8 mouse cellular contexts compared by ENCODE assay signal in genomic region chr2:32628729-32629128, GRCm38 (mm10). TPM values are rescaled to one million over a fixed set of nuclear protein-coding genes. Genes with fewer than 3 reads are reported as not detected.
DNase-seq lines count a peak whose midpoint lies in the region; ATAC-seq and TF ChIP-seq lines count a peak whose summit lies in the region.
"Had no signal": no experiment of that assay in that cellular context is flagged by ENCODE, and none has a peak within 500 bp of the region (broad histone marks: within the 10 kb centered on the region; RNA-seq: fewer than 3 reads in every experiment).

No protein-coding gene starts in this region.

- 0 out of 2 replicates have a peak overlapping the region, but pooled peaks have one; percentile 3 for H3K4me2 ChIP-seq in hindbrain, embryonic 12.5 days (replicated peaks)
- H3K4me2 ChIP-seq in midbrain, postnatal 0 days (ENCODE audit: low read depth, low read length, poor library complexity, severe bottlenecking): peak overlapping the region; percentile 39; the same call in 1 of the 2 replicates

- TF ChIP-seq CTCF in bone marrow, adult 2 months (IDR thresholded peaks at IDR 0.05; ENCODE audit: control insufficient read depth, insufficient read depth, low read length): no peak
- no peak for TF ChIP-seq CTCF in midbrain, postnatal 0 days (IDR thresholded peaks at IDR 0.05)

- H3K9me3 ChIP-seq in hindbrain, embryonic 12.5 days (replicated peaks): no peaks in the 10 kb centered on the region
- H3K9me3 ChIP-seq in midbrain, postnatal 0 days (ENCODE audit: low read length): no peaks in the 10 kb centered on the region

- 55% methylated on average over 5 of the region's 5 CpGs for WGBS in bone marrow, adult 2 months
- 42% methylated on average over 5 of the region's 5 CpGs for WGBS in hindbrain, embryonic 12.5 days
- WGBS in midbrain, postnatal 0 days: 30% methylated on average over 5 of the region's 5 CpGs

- no peak overlapping the region for H3K4me3 ChIP-seq in bone marrow, adult 2 months (replicated peaks; ENCODE audit: control insufficient read depth, low read depth, low read length)
- H3K4me3 ChIP-seq in hindbrain, embryonic 12.5 days: no peak overlapping the region
- H3K4me3 ChIP-seq in midbrain, postnatal 0 days (ENCODE audit: low read depth, low read length): no peak overlapping the region; the same call in 1 of the 2 replicates

- intact Hi-C loops in left cerebral cortex, postnatal 14 days (cut with DNase I): no loop called here

- DNase-seq in MN1 (ENCODE audit: low spot score): peak; percentile 67
- peak; percentile 70 to 78 for DNase-seq in frontal cortex, postnatal 36 days (ENCODE audit: low spot score in 2 of 2)
- peak; percentile 69 for DNase-seq in left cerebral cortex, postnatal 14 days (ENCODE audit: low spot score in 2 of 2)
- peak; percentile 89 for DNase-seq in midbrain, postnatal 0 days (ENCODE audit: low spot score)

- no peak for ATAC-seq in hindbrain, embryonic 12.5 days (ENCODE audit: low FRiP score)
- peak; percentile 10; the same call in 1 of the 2 replicates for ATAC-seq in midbrain, postnatal 0 days (ENCODE audit: low FRiP score)
- no peak for ATAC-seq in megakaryocyte-erythroid progenitor cell, adult 5-6 weeks (replicated peaks; ENCODE audit: low FRiP score, low TSS enrichment, poor library complexity, severe bottlenecking)

- TF ChIP-seq POLR2A in bone marrow, adult 2 months (IDR thresholded peaks at IDR 0.05; ENCODE audit: borderline replicate concordance, control insufficient read depth, low read depth, low read length): peak; percentile 11; the same call in 1 of the 2 replicates

- H3K27me3 ChIP-seq in hindbrain, embryonic 12.5 days: no peaks in the 10 kb centered on the region; the same call in 1 of the 2 replicates
- H3K27me3 ChIP-seq in midbrain, postnatal 0 days (ENCODE audit: insufficient read depth, low read length): no peaks in the 10 kb centered on the region

- H3K27ac ChIP-seq in bone marrow, adult 2 months (ENCODE audit: control insufficient read depth, insufficient read depth, low read depth, low read length, poor library complexity): no peak overlapping the region
- peak overlapping the region; percentile 60; the same call in 1 of the 2 replicates for H3K27ac ChIP-seq in hindbrain, embryonic 12.5 days
- peak overlapping the region; percentile 44; the same call in 1 of the 2 replicates for H3K27ac ChIP-seq in midbrain, postnatal 0 days (ENCODE audit: low read depth, low read length)

- H3K9ac ChIP-seq in hindbrain, embryonic 12.5 days: peak overlapping the region; percentile 45
- 0 out of 2 replicates have a peak overlapping the region, but pooled peaks have one; percentile 29 for H3K9ac ChIP-seq in midbrain, postnatal 0 days (replicated peaks; ENCODE audit: low read length, poor library complexity, severe bottlenecking)

- H3K36me3 ChIP-seq in hindbrain, embryonic 12.5 days: no peaks in the 10 kb centered on the region
- peaks cover 5% of the 10 kb centered on the region; the same call in 1 of the 2 replicates for H3K36me3 ChIP-seq in midbrain, postnatal 0 days (ENCODE audit: insufficient read depth, low read length)

- peaks cover 1% of the 10 kb centered on the region; the same call in 1 of the 2 replicates for H3K4me1 ChIP-seq in bone marrow, adult 2 months (ENCODE audit: control insufficient read depth, insufficient read depth, low read length)
- peaks cover 61% of the 10 kb centered on the region for H3K4me1 ChIP-seq in hindbrain, embryonic 12.5 days
- H3K4me1 ChIP-seq in midbrain, postnatal 0 days (ENCODE audit: insufficient read depth, low read length): peaks cover 29% of the 10 kb centered on the region

RNA-seq across cellular contexts. Expression of gene Ak1, which starts 7.2 kb away (rescaled TPM):
- polyA plus RNA-seq in bone marrow, adult 2 months (2011; ENCODE audit: insufficient read depth, insufficient read length, low replicate concordance, missing spikeins): 4.0 and 9.1 TPM in 2 replicates
- polyA plus RNA-seq in hindbrain, embryonic 12.5 days (2016; fragmentation: Nextera tagmentation; extraction: Ambion mirVana): 40.4 and 43.2 TPM in 2 replicates
- total RNA-seq in left cerebral cortex, postnatal 14 days (2021): 100 to 1,000 TPM; 162 to 164 TPM
- 99.6 and 107 TPM in 2 replicates for total RNA-seq in midbrain, postnatal 0 days (2014; rRNA removed)
- polyA plus RNA-seq in midbrain, postnatal 0 days (2015; fragmentation: Nextera tagmentation; extraction: Ambion mirVana): 114 and 133 TPM in 2 replicates
- total RNA-seq in megakaryocyte-erythroid progenitor cell, adult 5-6 weeks (2014; fragmentation: Nextera tagmentation): 1.7 and 2.4 TPM in 2 replicates
- total RNA-seq in megakaryocyte-erythroid progenitor cell, adult 5-6 weeks (2017): 1.2 and 8.0 TPM in 2 replicates
- total RNA-seq: neutrophil, adult 5-6 weeks had no signal

RNA-seq across cellular contexts. Expression of gene Eng, which starts 17.7 kb away (rescaled TPM):
- 8.4 and 11.3 TPM in 2 replicates for polyA plus RNA-seq in bone marrow, adult 2 months (2011; ENCODE audit: insufficient read depth, insufficient read length, low replicate concordance, missing spikeins)
- polyA plus RNA-seq in hindbrain, embryonic 12.5 days (2016; fragmentation: Nextera tagmentation; extraction: Ambion mirVana): 31.6 and 32.1 TPM in 2 replicates
- total RNA-seq in left cerebral cortex, postnatal 14 days (2021): 10 to 100 TPM; 30.7 to 34.5 TPM
- 16.7 and 20.0 TPM in 2 replicates for total RNA-seq in midbrain, postnatal 0 days (2014; rRNA removed)
- 20.3 and 21.3 TPM in 2 replicates for polyA plus RNA-seq in midbrain, postnatal 0 days (2015; fragmentation: Nextera tagmentation; extraction: Ambion mirVana)
- 97.0 and 99.9 TPM in 2 replicates for total RNA-seq in megakaryocyte-erythroid progenitor cell, adult 5-6 weeks (2014; fragmentation: Nextera tagmentation)
- 10.8 and 21.3 TPM in 2 replicates for total RNA-seq in megakaryocyte-erythroid progenitor cell, adult 5-6 weeks (2017)
- total RNA-seq: neutrophil, adult 5-6 weeks had no signal

RNA-seq across cellular contexts. Expression of gene St6galnac6, which starts 29.2 kb away (rescaled TPM):
- polyA plus RNA-seq in bone marrow, adult 2 months (2011; ENCODE audit: insufficient read depth, insufficient read length, low replicate concordance, missing spikeins): 13.3 and 25.7 TPM in 2 replicates
- polyA plus RNA-seq in hindbrain, embryonic 12.5 days (2016; fragmentation: Nextera tagmentation; extraction: Ambion mirVana): 13.5 and 14.3 TPM in 2 replicates
- 100 to 1,000 TPM; 110 to 114 TPM for total RNA-seq in left cerebral cortex, postnatal 14 days (2021)
- total RNA-seq in midbrain, postnatal 0 days (2014; rRNA removed): 113 and 166 TPM in 2 replicates
- polyA plus RNA-seq in midbrain, postnatal 0 days (2015; fragmentation: Nextera tagmentation; extraction: Ambion mirVana): 42.1 and 45.2 TPM in 2 replicates
- 13.8 and 19.1 TPM in 2 replicates for total RNA-seq in megakaryocyte-erythroid progenitor cell, adult 5-6 weeks (2014; fragmentation: Nextera tagmentation)
- total RNA-seq in megakaryocyte-erythroid progenitor cell, adult 5-6 weeks (2017): 6.5 and 12.9 TPM in 2 replicates

RNA-seq across cellular contexts. Expression of gene St6galnac4, which starts 41.8 kb away (rescaled TPM):
- polyA plus RNA-seq in bone marrow, adult 2 months (2011; ENCODE audit: insufficient read depth, insufficient read length, low replicate concordance, missing spikeins): 8.6 and 18.7 TPM in 2 replicates
- 21.5 and 22.9 TPM in 2 replicates for polyA plus RNA-seq in hindbrain, embryonic 12.5 days (2016; fragmentation: Nextera tagmentation; extraction: Ambion mirVana)
- total RNA-seq in left cerebral cortex, postnatal 14 days (2021): 10 to 100 TPM; 36.2 to 38.4 TPM
- 50.9 and 51.1 TPM in 2 replicates for total RNA-seq in midbrain, postnatal 0 days (2014; rRNA removed)
- 38.0 and 38.6 TPM in 2 replicates for polyA plus RNA-seq in midbrain, postnatal 0 days (2015; fragmentation: Nextera tagmentation; extraction: Ambion mirVana)
- 21.5 and 29.8 TPM in 2 replicates for total RNA-seq in megakaryocyte-erythroid progenitor cell, adult 5-6 weeks (2014; fragmentation: Nextera tagmentation)
- 22.3 and 22.7 TPM in 2 replicates for total RNA-seq in megakaryocyte-erythroid progenitor cell, adult 5-6 weeks (2017)

RNA-seq across cellular contexts. Expression of gene 9430097D07Rik, which starts 53.2 kb away (rescaled TPM):
- polyA plus RNA-seq in bone marrow, adult 2 months (2011; ENCODE audit: insufficient read depth, insufficient read length, low replicate concordance, missing spikeins): not detected in 2 replicates
- polyA plus RNA-seq in hindbrain, embryonic 12.5 days (2016; fragmentation: Nextera tagmentation; extraction: Ambion mirVana): 0.31 and 0.56 TPM in 2 replicates
- 1 to 10 TPM in 1 of 2 experiments, under 1 TPM in 1; 0.86 to 1.1 TPM for total RNA-seq in left cerebral cortex, postnatal 14 days (2021)
- 0.16 and 0.33 TPM in 2 replicates for total RNA-seq in midbrain, postnatal 0 days (2014; rRNA removed)
- polyA plus RNA-seq in midbrain, postnatal 0 days (2015; fragmentation: Nextera tagmentation; extraction: Ambion mirVana): 0.69 and 0.82 TPM in 2 replicates
- total RNA-seq in megakaryocyte-erythroid progenitor cell, adult 5-6 weeks (2014; fragmentation: Nextera tagmentation): not detected in 2 replicates
- 0.75 TPM in 1 of 2 replicates, not detected in the other for total RNA-seq in megakaryocyte-erythroid progenitor cell, adult 5-6 weeks (2017)
- total RNA-seq: neutrophil, adult 5-6 weeks had no signal

Comparison
In these comparisons a context has a peak if more than half of its experiments do, and no peak if none do; other contexts are left out.
1. RNA of gene Ak1, which starts 7.2 kb away (total RNA-seq): 162 to 164 TPM in left cerebral cortex, postnatal 14 days and 99.6 to 107 TPM in midbrain, postnatal 0 days; 1.2 to 8.0 TPM in megakaryocyte-erythroid progenitor cell, adult 5-6 weeks; every median in the first group is over 10 times any median in the second.
2. Peak in every context shown above with its lines, with median percentiles within 50 percentile points of each other: DNase-seq.